Mouse (Mus musculus) Patski (cell line): ENCODE measurements around the gene Pex14. TPM values are rescaled to one million over a fixed set of nuclear protein-coding genes. Genes with fewer than 3 reads are reported as not detected.
"Not testable (repeated sequence)": the region's sequence is repeated elsewhere in the genome, so short reads cannot be mapped to it uniquely, and the experiment has no call there.

Experiments used
- ATAC-seq: fragments of 100-300 bp; one replicate; pipeline ENCODE4 v1.8.0; 2021
- CTCF ChIA-PET: fragments of 350-600 bp; sonication (Branson Sonifier 250); formaldehyde crosslinking; loops from one replicate; lab custom pipeline; 2022; ENCODE audit warnings: inconsistent platforms; lab: Charles Lee
- POLR2A ChIA-PET: fragments of 350-600 bp; sonication (Branson Sonifier 250); formaldehyde crosslinking; loops from one replicate; lab custom pipeline; 2022; ENCODE audit warnings: antibody characterized with exemption, inconsistent platforms; lab: Charles Lee
- DNase-seq: peaks from one replicate; pipeline ENCODE4 v3.0.0-alpha.2; 2011; ENCODE audit warnings: low read depth, low spot score
- H3K27me3 ChIP-seq: fragments of 371-371 bp; one replicate; pipeline ENCODE4 v1.5.1; 2021
- CTCF ChIP-seq: fragments of 100-300 bp; IDR thresholded peaks from one replicate; pipeline ENCODE4 v1.5.1; 2021
- in situ Hi-C: fragments of 300-500 bp; cut with MboI; formaldehyde crosslinking; loops from 3 replicates; pipeline ENCODE4 v1.11.1; 2018; ENCODE audit warnings: low pct_unique_long_range_greater_than_20kb, mixed read lengths
- polyA plus RNA-seq: library from polyadenylated mRNA; unstranded; gene quantifications from one replicate; pipeline ENCODE4 v1.2.3, GENCODE M21; 2021

Gene Pex14
- polyA plus RNA-seq, 1 experiment from 2014 or later, result 41.3 TPM

DNA sequence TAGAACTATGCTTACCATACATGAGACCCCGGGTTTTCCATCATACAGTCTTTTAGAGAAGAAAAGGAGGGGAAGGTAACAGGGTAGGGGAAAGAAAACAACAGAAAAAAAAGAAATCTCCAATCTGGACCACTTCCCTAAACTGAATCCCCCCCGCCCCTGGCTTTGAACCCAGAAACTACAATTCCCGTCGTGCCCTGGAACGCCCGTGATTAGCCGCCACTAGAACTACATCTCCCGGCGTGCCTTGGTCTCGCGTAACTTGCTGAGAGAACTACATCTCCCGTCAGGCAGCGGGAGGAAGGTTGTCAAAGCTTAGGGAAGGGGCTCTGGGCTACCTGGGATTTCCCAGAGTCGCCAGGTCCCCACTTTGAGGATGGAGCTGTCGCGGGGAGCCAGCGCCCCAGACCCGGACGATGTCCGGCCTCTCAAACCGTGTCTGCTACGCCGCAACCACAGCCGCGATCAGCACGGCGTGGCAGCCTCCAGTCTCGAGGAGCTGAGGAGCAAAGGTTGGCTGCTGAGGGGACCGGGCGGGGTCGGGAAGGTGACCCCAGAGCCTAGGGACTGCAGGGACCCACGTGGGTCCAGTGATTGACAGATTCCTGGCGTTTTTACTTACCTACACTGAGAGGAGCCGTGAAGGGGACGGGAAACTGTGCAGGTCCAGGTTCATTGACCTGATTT is 4.3 kb upstream of the Pex14 start, which contains the start of gene Dffa:
TSS of gene Dffa (plus strand) at position 272 of the 687 bp plus-strand sequence.
- ChIA-PET CTCF (no interaction called here), POLR2A (interaction anchor here (0.9 kb wide), 1 partner anchor 28 kb away, joined by 3 read pairs; no protein-coding TSS in a partner anchor)
- no peaks in the 10 kb centered on the region for H3K27me3 ChIP-seq
- in situ Hi-C loops, result no loop called here
- TF ChIP-seq CTCF, result no peak
- DNase-seq, result no peak
- peak; percentile 69 for ATAC-seq

DNA sequence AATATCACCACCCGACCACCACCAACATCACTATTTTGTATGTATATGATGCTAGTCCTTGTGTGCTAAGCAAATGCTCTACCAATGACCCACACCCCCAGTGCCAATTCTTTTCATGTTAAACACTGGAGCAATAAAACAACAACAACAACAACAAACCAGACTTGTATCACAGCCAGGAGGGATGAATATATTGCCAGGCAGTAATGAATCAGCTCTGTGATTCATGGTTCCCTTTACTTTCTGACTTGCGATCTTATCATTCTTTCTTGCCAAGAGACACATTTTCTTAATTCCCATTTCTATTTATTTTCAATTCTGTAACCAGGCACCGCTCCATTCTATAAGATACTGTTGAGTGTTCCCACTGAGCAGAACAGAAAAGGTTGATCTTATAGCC is 1.8 kb upstream of the Pex14 start:
- ChIA-PET CTCF (interaction anchor here (1.0 kb wide), 1 partner anchor 26 kb away, joined by 3 read pairs; no protein-coding TSS in a partner anchor), POLR2A (no interaction called here)
- H3K27me3 ChIP-seq, result no peaks in the 10 kb centered on the region
- no peak for TF ChIP-seq CTCF
- ATAC-seq (no peak), DNase-seq (no peak)
- in situ Hi-C loops, result no loop called here

DNA sequence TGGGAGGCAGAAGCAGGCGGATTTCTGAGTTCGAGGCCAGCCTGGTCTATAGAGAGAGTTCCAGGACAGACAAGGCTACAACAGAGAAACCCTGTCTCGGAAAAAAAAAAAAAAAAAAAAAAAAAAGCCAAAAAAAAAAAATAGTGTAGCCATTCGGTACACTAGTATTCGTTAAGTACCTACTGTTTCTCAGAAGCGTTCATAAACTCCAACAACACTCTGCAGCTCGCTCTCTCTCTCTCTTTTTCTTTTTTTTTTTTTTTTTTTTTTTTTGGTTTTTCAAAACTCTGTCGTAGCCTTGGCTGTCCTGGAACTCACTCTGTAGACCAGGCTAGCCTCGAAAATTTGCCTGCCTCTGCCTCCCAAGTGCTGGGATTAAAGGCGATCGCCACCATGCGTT is 773 bp upstream of the Pex14 start:
- H3K27me3 ChIP-seq, ATAC-seq, POLR2A ChIA-PET, CTCF ChIA-PET, DNase-seq, in situ Hi-C loops: not testable (repeated sequence)

DNA sequence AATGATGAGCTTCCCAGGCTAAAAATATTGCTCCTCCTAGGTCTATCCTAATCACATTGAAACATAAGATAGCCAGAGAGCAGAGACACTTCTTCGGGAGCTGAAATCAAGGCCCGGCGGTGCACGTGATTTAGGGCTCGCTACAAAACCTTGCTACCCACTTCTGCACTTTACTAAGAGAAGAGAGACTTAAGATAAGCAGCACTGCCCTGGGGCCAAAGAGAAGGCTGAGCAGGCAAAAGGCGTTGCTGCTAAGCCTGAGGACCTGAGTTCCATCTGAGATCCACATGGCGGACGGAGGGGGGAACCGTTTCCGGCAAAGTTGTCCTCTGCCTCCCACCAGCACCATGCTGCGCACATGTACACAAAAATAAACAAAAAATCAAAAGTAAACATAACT is 1.1 kb downstream of the Pex14 start:
- DNase-seq (no peak), ATAC-seq (no peak)
- ChIA-PET CTCF (no interaction called here), POLR2A (no interaction called here)
- H3K27me3 ChIP-seq, result no peaks in the 10 kb centered on the region
- TF ChIP-seq CTCF, result no peak
- in situ Hi-C loops, result no loop called here

DNA sequence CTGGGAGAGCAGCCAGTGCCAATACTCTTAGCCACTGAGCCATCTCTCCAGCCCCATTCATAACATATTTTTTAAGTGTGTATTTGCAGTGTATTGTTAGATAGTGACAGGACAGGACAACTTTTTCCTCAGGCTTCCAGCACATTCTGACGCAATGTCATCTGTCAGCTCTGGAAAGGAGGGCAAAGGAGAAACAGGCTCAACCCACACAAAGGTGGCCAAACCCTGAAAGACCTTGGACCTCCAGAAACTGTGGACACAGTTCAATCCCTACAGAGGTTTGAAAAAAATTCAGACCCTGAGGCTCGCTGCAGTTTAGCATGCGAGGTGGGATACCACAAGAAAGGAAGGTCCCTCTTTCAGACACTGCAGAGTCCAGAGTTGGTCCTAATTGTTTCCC is 1.7 kb downstream of the Pex14 start:
- no peak for TF ChIP-seq CTCF
- in situ Hi-C loops, result no loop called here
- no peak for ATAC-seq
- DNase-seq, result no peak
- H3K27me3 ChIP-seq, result no peaks in the 10 kb centered on the region
- POLR2A ChIA-PET, result no interaction called here
- CTCF ChIA-PET, result no interaction called here

DNA sequence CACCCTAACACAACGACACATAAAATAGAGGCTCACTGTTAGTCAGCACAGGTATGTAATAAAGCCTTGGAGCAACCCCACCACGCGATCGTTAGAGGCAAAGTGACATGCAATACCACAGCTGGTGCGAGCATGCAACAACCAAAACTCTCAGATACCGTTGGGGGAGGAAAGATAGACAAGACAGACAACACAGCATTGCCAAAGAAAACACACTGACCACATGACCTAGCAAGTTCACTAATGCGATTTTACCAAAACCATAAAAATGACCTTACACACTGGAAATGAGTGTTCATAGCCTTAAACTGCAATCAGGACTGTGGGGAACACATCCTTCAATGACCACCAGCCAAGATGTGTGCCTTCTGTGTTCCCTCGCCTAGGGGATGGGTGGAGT is 8.3 kb downstream of the Pex14 start:
- POLR2A ChIA-PET, result no interaction called here
- TF ChIP-seq CTCF, result no peak
- H3K27me3 ChIP-seq, result no peaks in the 10 kb centered on the region
- CTCF ChIA-PET, result no interaction called here
- in situ Hi-C loops, result no loop called here
- no peak for DNase-seq
- no peak for ATAC-seq

DNA sequence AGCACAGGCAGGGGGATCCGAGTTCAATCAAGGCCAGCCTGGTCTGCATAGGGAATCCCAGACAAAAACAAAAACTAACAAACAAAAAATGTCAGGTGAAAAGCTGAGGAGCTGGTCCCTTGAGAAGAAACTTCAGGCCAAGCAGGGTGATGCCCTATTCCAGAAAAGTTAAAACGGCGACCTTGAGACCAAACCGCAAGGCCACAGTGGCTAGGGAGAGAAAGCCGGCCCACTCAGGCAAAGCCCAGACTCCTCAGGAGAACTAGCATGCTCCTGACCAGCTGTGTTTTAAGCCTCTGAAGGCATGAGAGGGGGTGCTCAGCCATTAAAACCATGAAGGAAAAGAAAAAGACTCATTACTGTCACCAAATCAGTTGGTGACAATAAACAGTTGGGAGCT is 14.3 kb downstream of the Pex14 start:
- in situ Hi-C loops, result no loop called here
- ChIA-PET CTCF (interaction anchor here (1.5 kb wide), 1 partner anchor 9 kb away, joined by 3 read pairs; no protein-coding TSS in a partner anchor), POLR2A (interaction anchor here (0.6 kb wide), 1 partner anchor 20 kb away, joined by 4 read pairs; no protein-coding TSS in a partner anchor)
- no peak for ATAC-seq
- TF ChIP-seq CTCF, result no peak
- no peaks in the 10 kb centered on the region for H3K27me3 ChIP-seq
- no peak for DNase-seq

DNA sequence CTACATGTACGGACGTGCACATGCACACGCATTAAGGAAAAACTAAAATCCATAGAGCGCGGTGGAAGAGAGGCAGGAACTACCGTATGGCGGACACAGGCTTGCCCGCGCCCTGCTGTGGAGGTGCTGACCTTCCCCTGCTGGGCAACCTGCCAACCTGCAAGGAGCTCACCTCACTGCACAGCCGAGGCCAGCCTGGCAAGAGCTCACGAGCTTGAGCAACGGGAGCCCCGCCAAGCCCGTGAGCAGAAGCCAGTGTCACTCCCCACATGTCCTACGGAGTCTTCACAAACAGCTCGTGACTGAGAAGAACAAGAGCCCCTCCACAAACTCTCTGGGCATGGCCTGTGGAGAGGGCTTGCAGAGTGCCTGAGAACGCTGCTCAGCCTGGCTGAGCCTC is 18.1 kb downstream of the Pex14 start:
- TF ChIP-seq CTCF, result no peak
- ChIA-PET POLR2A (no interaction called here), CTCF (interaction anchor here (1.2 kb wide), 1 partner anchor 63 kb away, joined by 4 read pairs; no protein-coding TSS in a partner anchor)
- ATAC-seq (no peak), DNase-seq (no peak)
- in situ Hi-C loops, result no loop called here
- H3K27me3 ChIP-seq, result no peaks in the 10 kb centered on the region

DNA sequence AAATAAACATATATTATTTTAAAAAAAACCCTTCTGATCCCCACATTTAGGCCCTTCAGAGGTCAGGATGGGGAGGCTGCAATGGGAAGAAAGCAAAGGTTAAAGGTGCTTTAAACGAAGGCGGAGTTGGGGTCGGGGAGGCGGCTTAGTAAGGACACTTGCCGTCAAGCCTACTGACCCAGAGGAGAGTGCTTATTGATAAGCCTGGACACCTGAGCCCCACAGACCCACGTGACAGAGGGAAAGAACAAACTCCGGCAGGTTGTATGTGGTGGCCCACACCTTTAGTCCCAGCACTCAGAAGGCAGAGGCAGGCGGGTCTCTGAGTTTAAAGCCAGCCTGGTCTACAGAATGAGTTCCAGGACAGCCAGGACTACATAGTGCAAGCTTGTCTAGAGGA is 19.6 kb downstream of the Pex14 start:
- in situ Hi-C loops, result no loop called here
- DNase-seq (no peak), ATAC-seq (no peak)
- H3K27me3 ChIP-seq, result no peaks in the 10 kb centered on the region
- CTCF ChIA-PET, result interaction anchor here (1.2 to 1.8 kb wide), 2 partner anchors 10 to 198 kb away, joined by 3 to 7 read pairs; no protein-coding TSS in a partner anchor
- POLR2A ChIA-PET, result no interaction called here
- TF ChIP-seq CTCF, result no peak

DNA sequence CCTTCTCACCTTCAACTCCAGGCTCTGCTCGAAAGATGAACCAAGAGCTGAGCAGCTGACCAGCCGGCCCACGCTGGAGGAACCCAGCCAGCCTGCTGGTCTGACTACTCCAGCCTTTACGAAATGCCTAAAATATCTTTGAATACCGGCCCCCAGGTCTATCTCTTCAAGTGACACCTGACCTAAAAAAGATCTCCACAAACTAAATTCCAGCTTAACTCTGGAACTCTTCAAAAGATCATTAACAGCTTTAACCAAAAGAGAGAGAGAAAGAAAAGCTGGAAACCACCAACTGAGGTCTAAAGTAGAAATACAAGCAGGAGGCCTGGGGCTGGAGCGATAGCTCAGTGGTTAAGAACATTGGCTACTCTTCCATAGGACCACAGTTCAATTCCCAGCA is 20.0 kb downstream of the Pex14 start:
- in situ Hi-C loops, result loop anchor here (5.0 kb wide), 1 partner anchor 58 kb away; the partner anchor contains the start of gene Cenps
- ChIA-PET CTCF (interaction anchor here (1.2 to 1.8 kb wide), 2 partner anchors 10 to 197 kb away, joined by 3 to 7 read pairs; no protein-coding TSS in a partner anchor), POLR2A (interaction anchor here (0.6 kb wide), 1 partner anchor 396 kb away, joined by 5 read pairs; no protein-coding TSS in a partner anchor)
- H3K27me3 ChIP-seq, result no peaks in the 10 kb centered on the region
- TF ChIP-seq CTCF, result no peak
- no peak for ATAC-seq
- DNase-seq, result no peak

DNA sequence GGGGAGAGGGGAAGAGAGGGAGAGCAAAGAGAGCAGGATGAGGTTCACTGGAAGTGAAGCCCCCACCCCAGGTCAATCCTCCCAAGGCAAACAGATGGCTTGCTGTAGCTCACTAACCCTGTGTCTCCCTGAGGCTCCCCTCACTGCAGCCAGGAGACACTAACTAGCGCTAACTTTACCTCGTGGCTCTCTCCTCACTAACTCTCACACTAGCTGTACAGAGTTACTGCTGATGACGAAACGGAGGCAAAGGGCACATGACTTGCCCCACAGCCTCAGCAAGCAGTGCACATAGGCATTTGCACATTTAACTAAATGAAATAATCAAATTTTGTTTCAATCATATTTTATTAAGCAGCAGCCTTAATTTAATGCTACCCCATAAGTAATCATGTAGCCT is 21.4 kb downstream of the Pex14 start:
- ChIA-PET CTCF (interaction anchor here (0.8 to 3.1 kb wide), 4 partner anchors 31 to 374 kb away, joined by 3 to 9 read pairs (median 6); partner anchors contain the start of gene Cenps), POLR2A (no interaction called here)
- in situ Hi-C loops, result loop anchor here (5.0 kb wide), 1 partner anchor 59 kb away; the partner anchor contains the start of gene Cenps
- TF ChIP-seq CTCF, result no peak
- ATAC-seq, result no peak
- no peak for DNase-seq
- no peaks in the 10 kb centered on the region for H3K27me3 ChIP-seq
